Mouse (Mus musculus): ENCODE data around the gene Olfr1316. TPM values are rescaled to one million over a fixed set of nuclear protein-coding genes. Genes with fewer than 3 reads are reported as not detected.

Olfr1316 gene
- not detected in 2 replicates for polyA plus RNA-seq (2015; fragmentation: Nextera tagmentation; extraction: Ambion mirVana)

DNA sequence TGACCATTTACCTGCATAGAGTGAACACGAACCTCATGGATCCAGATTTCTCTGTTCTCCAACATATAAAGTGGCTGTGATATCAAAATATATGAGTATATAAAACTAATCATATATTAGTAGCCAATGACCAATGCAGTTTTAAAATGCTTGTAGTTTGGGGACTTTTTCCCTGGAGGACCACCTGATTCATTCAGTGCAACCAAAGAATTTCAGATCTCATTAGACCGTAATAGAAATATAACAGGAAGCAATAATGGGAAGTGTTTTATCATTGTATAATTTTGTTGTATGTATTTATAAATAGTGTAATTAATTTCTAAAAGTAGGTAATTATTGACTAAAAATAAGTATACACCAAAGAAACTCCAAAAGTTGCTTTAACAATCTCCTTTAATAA lies at the start of gene Olfr1316:
Gene Olfr1316 (minus strand): TSS at position 101 of the 400 bp plus-strand sequence.
- no peak for ATAC-seq (ENCODE audit: low FRiP score, low TSS enrichment)
- no peak within 1 kb of the TSS for H3K27ac ChIP-seq (ENCODE audit: low read length)
- 83% methylated on average over 2 of the region's 2 CpGs for WGBS

DNA sequence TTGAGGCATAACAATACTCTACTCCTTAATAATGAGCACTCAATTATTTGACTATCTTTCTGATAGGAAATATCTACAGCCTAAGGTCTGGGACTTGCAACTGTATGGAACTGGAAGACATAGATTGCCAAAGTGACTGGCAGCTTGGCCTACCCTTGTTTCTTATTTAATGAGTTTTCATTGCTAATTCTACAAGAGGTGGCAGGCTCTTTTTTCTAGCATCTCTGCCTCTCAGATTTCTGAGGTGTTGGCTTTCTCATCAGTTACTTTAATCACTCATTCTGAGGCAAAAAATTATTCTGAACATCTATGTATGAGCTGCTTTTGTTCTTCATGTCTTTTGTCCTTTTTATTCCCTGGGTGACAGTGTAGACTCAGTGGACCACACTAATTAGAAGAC lies 19.1 kb upstream of the Olfr1316 start, which contains the start of gene Olfr1318:
Gene Olfr1318 (plus strand): TSS at position 301 of the 400 bp plus-strand sequence.
- H3K27ac ChIP-seq (ENCODE audit: low read length): no peak within 1 kb of the TSS
- no peak for ATAC-seq (ENCODE audit: low FRiP score, low TSS enrichment)
- no peak within 1 kb of the TSS for H3K9ac ChIP-seq (replicated peaks; ENCODE audit: low read length)
- H3K9me3 ChIP-seq (ENCODE audit: low read length): no peaks in the 10 kb centered on the region
- no peaks in the 10 kb centered on the region for H3K27me3 ChIP-seq (ENCODE audit: insufficient read depth, low read length)
- H3K36me3 ChIP-seq (ENCODE audit: insufficient read depth, low read length): no peaks in the 10 kb centered on the region
- no peak within 1 kb of the TSS for H3K4me3 ChIP-seq (ENCODE audit: low read length)
- no peak within 1 kb of the TSS for H3K4me2 ChIP-seq (replicated peaks; ENCODE audit: low read depth, low read length)
- H3K4me1 ChIP-seq (ENCODE audit: insufficient read depth, low read length): no peaks in the 10 kb centered on the region

More for the DNA sequence above, at the start of gene Olfr1316:
- no peaks in the 10 kb centered on the region for H3K4me1 ChIP-seq (ENCODE audit: insufficient read depth, low read length)
- H3K27me3 ChIP-seq (ENCODE audit: insufficient read depth, low read length): no peaks in the 10 kb centered on the region
- H3K9me3 ChIP-seq (ENCODE audit: low read length): no peaks in the 10 kb centered on the region
- H3K4me2 ChIP-seq (replicated peaks; ENCODE audit: low read depth, low read length): no peak within 1 kb of the TSS
- H3K36me3 ChIP-seq (ENCODE audit: insufficient read depth, low read length): no peaks in the 10 kb centered on the region
- H3K4me3 ChIP-seq (ENCODE audit: low read length): no peak within 1 kb of the TSS
- H3K9ac ChIP-seq (replicated peaks; ENCODE audit: low read length): no peak within 1 kb of the TSS

DNA sequence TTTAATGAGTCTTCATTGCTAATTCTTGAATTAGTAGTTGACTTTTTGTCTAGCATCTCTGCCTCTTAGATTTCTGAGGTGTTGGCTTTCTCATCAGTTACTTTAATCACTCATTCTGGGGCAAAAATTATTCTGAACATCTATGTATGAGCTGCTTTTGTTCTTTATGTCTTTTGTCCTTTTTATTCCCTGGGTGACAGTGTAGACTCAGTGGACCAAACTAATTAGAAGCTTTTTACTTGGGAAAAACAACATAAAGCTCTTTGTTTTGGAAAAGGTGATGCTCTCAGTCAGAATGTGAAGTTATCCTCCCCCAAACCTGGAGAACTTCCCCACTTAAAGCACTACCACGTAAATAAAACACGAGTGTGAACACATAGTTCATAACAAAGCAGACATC lies 5.3 kb upstream of the Olfr1316 start, which contains the start of gene Olfr1317:
Gene Olfr1317 (plus strand): TSS at position 301 of the 400 bp plus-strand sequence.
- no peak within 1 kb of the TSS for H3K9ac ChIP-seq (replicated peaks; ENCODE audit: low read length)
- H3K9me3 ChIP-seq (ENCODE audit: low read length): no peaks in the 10 kb centered on the region
- H3K4me3 ChIP-seq (ENCODE audit: low read length): no peak within 1 kb of the TSS
- H3K27ac ChIP-seq (ENCODE audit: low read length): no peak within 1 kb of the TSS
- H3K36me3 ChIP-seq (ENCODE audit: insufficient read depth, low read length): no peaks in the 10 kb centered on the region
- WGBS: 79% methylated on average over 2 of the region's 2 CpGs
- no peak within 1 kb of the TSS for H3K4me2 ChIP-seq (replicated peaks; ENCODE audit: low read depth, low read length)
- H3K27me3 ChIP-seq (ENCODE audit: insufficient read depth, low read length): no peaks in the 10 kb centered on the region
- H3K4me1 ChIP-seq (ENCODE audit: insufficient read depth, low read length): no peaks in the 10 kb centered on the region
- ATAC-seq (ENCODE audit: low FRiP score, low TSS enrichment): no peak

DNA sequence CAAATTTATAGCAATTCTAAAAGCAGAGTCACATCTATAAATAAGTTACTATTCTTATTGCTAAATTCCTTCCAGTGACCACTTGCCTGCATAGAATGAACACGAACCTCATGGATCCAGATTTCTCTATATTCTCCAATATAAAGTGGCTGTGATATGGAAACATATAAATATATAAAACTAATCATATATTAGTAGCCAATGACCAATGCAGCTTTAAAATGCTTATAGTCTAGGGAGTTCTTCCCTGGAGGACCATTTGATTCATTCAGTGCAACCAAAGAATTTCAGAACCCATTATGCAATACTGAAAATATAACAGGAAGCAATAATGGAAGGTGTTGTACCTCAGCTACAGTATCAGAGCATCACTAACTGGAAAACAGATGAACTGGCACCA lies 19.4 kb downstream of the Olfr1316 start, which contains the start of gene Olfr1315-ps1:
Gene Olfr1315-ps1 (minus strand): TSS at position 101 of the 400 bp plus-strand sequence.
- Histone ChIP-seq H3K4me2 (replicated peaks; ENCODE audit: low read depth, low read length) (no peak within 1 kb of the TSS), H3K27me3 (ENCODE audit: insufficient read depth, low read length) (no peaks in the 10 kb centered on the region), H3K9ac (replicated peaks; ENCODE audit: low read length) (no peak within 1 kb of the TSS), H3K36me3 (ENCODE audit: insufficient read depth, low read length) (no peaks in the 10 kb centered on the region), H3K27ac (ENCODE audit: low read length) (no peak within 1 kb of the TSS), H3K4me1 (ENCODE audit: insufficient read depth, low read length) (no peaks in the 10 kb centered on the region), H3K9me3 (ENCODE audit: low read length) (no peaks in the 10 kb centered on the region), H3K4me3 (ENCODE audit: low read length) (no peak within 1 kb of the TSS)
- 68% methylated on average over 1 of the region's 1 CpGs for WGBS
- ATAC-seq (ENCODE audit: low FRiP score, low TSS enrichment): no peak

DNA sequence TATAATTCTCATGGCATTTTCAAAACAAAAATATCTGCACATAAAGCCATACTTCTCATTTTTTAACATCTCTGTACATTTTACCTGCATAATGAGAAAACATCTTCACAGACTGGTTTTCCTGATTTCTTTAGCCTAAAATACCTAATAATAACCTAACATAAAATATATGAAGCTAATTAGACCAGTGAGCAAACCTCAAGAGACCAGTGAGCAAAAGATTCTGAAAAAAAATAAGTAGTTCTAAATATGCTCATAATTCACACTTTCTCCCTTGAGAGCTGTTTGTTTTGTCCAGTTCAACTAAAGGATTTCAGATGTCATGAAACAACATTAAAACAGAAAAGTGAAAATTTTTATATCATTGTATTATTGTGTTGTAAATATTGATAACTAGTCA lies 38.1 kb downstream of the Olfr1316 start, which contains the start of gene Olfr1314:
Gene Olfr1314 (minus strand): TSS at position 101 of the 400 bp plus-strand sequence.
- H3K36me3 ChIP-seq (ENCODE audit: insufficient read depth, low read length): no peaks in the 10 kb centered on the region
- no peaks in the 10 kb centered on the region for H3K27me3 ChIP-seq (ENCODE audit: insufficient read depth, low read length)
- ATAC-seq (ENCODE audit: low FRiP score, low TSS enrichment): no peak
- H3K4me2 ChIP-seq (replicated peaks; ENCODE audit: low read depth, low read length): no peak within 1 kb of the TSS
- H3K27ac ChIP-seq (ENCODE audit: low read length): no peak within 1 kb of the TSS
- no peak within 1 kb of the TSS for H3K9ac ChIP-seq (replicated peaks; ENCODE audit: low read length)
- H3K4me1 ChIP-seq (ENCODE audit: insufficient read depth, low read length): no peaks in the 10 kb centered on the region
- no peak within 1 kb of the TSS for H3K4me3 ChIP-seq (ENCODE audit: low read length)
- no peaks in the 10 kb centered on the region for H3K9me3 ChIP-seq (ENCODE audit: low read length)

DNA sequence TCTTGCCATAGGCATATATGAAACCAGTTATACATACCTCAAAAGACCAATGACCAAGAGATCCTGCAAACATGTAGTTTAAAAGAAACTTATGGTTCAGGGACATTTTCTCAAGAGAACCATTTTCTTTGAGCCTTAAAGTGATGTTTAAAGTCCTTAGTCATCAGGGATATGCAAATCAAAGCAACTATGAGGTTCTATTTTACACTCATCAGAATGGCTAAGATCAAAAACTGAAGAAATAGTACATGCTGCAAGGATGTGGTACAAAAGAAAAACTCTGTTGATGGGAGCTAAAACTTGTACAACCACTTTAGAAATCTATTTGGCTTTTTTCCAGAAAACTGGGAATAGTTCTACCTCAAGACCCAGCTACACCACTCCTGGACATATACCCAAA lies 57.0 kb downstream of the Olfr1316 start, which contains the start of gene Olfr1313:
Gene Olfr1313 (minus strand): TSS at position 101 of the 400 bp plus-strand sequence.
- ATAC-seq (ENCODE audit: low FRiP score, low TSS enrichment): no peak
- no peak within 1 kb of the TSS for H3K4me2 ChIP-seq (replicated peaks; ENCODE audit: low read depth, low read length)
- no peaks in the 10 kb centered on the region for H3K36me3 ChIP-seq (ENCODE audit: insufficient read depth, low read length)
- no peak within 1 kb of the TSS for H3K9ac ChIP-seq (replicated peaks; ENCODE audit: low read length)
- H3K9me3 ChIP-seq (ENCODE audit: low read length): no peaks in the 10 kb centered on the region
- H3K27me3 ChIP-seq (ENCODE audit: insufficient read depth, low read length): no peaks in the 10 kb centered on the region
- no peaks in the 10 kb centered on the region for H3K4me1 ChIP-seq (ENCODE audit: insufficient read depth, low read length)
- H3K4me3 ChIP-seq (ENCODE audit: low read length): no peak within 1 kb of the TSS
- no peak within 1 kb of the TSS for H3K27ac ChIP-seq (ENCODE audit: low read length)

Other genes starting within 250 kb of the Olfr1316 start
- gene Olfr1306, start 218.7 kb downstream of the Olfr1316 start, polyA plus RNA-seq (2015; fragmentation: Nextera tagmentation; extraction: Ambion mirVana): not detected in 2 replicates
- gene Olfr1307, start 185.5 kb downstream of the Olfr1316 start, polyA plus RNA-seq (2015; fragmentation: Nextera tagmentation; extraction: Ambion mirVana): not detected in 2 replicates
- not detected in 2 replicates for gene Olfr1308, start 170.0 kb downstream of the Olfr1316 start, polyA plus RNA-seq (2015; fragmentation: Nextera tagmentation; extraction: Ambion mirVana)
- gene Olfr1309, start 144.7 kb downstream of the Olfr1316 start, polyA plus RNA-seq (2015; fragmentation: Nextera tagmentation; extraction: Ambion mirVana): not detected in 2 replicates
- gene Olfr1310, start 122.3 kb downstream of the Olfr1316 start, polyA plus RNA-seq (2015; fragmentation: Nextera tagmentation; extraction: Ambion mirVana): not detected in 2 replicates
- not detected in 2 replicates for gene Olfr1311, start 110.6 kb downstream of the Olfr1316 start, polyA plus RNA-seq (2015; fragmentation: Nextera tagmentation; extraction: Ambion mirVana)
- not detected in 2 replicates for gene Olfr1312, start 84.7 kb downstream of the Olfr1316 start, polyA plus RNA-seq (2015; fragmentation: Nextera tagmentation; extraction: Ambion mirVana)
- not detected in 2 replicates for gene Olfr1313, start 57.1 kb downstream of the Olfr1316 start, polyA plus RNA-seq (2015; fragmentation: Nextera tagmentation; extraction: Ambion mirVana)
- not detected in 2 replicates for gene Olfr1314, start 38.2 kb downstream of the Olfr1316 start, polyA plus RNA-seq (2015; fragmentation: Nextera tagmentation; extraction: Ambion mirVana)
- not detected in 2 replicates for gene Olfr1315-ps1, start 19.5 kb downstream of the Olfr1316 start, polyA plus RNA-seq (2015; fragmentation: Nextera tagmentation; extraction: Ambion mirVana)
- not detected in 2 replicates for gene Olfr1317, start 5.4 kb upstream of the Olfr1316 start, polyA plus RNA-seq (2015; fragmentation: Nextera tagmentation; extraction: Ambion mirVana)
- not detected in 2 replicates for gene Olfr1318, start 19.2 kb upstream of the Olfr1316 start, polyA plus RNA-seq (2015; fragmentation: Nextera tagmentation; extraction: Ambion mirVana)
- 28.0 and 30.0 TPM in 2 replicates for gene Lpcat4, start 104.5 kb upstream of the Olfr1316 start, polyA plus RNA-seq (2015; fragmentation: Nextera tagmentation; extraction: Ambion mirVana)
- gene Nutm1, start 124.3 kb upstream of the Olfr1316 start, polyA plus RNA-seq (2015; fragmentation: Nextera tagmentation; extraction: Ambion mirVana): 0.04 and 0.05 TPM in 2 replicates
- 225 and 243 TPM in 2 replicates for gene Nop10, start 126.9 kb upstream of the Olfr1316 start, polyA plus RNA-seq (2015; fragmentation: Nextera tagmentation; extraction: Ambion mirVana)
- gene Slc12a6, start 130.8 kb upstream of the Olfr1316 start, polyA plus RNA-seq (2015; fragmentation: Nextera tagmentation; extraction: Ambion mirVana): 9.4 and 12.3 TPM in 2 replicates
- not detected in 2 replicates for gene Gm21985, start 131.3 kb upstream of the Olfr1316 start, polyA plus RNA-seq (2015; fragmentation: Nextera tagmentation; extraction: Ambion mirVana)
- gene Emc4, start 233.1 kb upstream of the Olfr1316 start, polyA plus RNA-seq (2015; fragmentation: Nextera tagmentation; extraction: Ambion mirVana): 129 and 139 TPM in 2 replicates
- 37.0 and 42.6 TPM in 2 replicates for gene Katnbl1, start 244.2 kb upstream of the Olfr1316 start, polyA plus RNA-seq (2015; fragmentation: Nextera tagmentation; extraction: Ambion mirVana)

Measured in kidney, embryonic 16.5 days (tissue).